Mouse (Mus musculus) kidney, postnatal 36 days (tissue): ENCODE measurements at regions not wholly inside any gene's neighbourhood (a gene's known extent, or its start where the extent isn't known, plus 50 kb on each side); places are given as distances from the start of the nearest gene placed in this dataset.

ENCODE experiments used
- DNase-seq, 2 experiments: peaks; one replicate each; pipeline ENCODE4 v3.0.0; 2021 to 2022; ENCODE audit warnings: mixed read lengths in 2 of 2

DNA sequence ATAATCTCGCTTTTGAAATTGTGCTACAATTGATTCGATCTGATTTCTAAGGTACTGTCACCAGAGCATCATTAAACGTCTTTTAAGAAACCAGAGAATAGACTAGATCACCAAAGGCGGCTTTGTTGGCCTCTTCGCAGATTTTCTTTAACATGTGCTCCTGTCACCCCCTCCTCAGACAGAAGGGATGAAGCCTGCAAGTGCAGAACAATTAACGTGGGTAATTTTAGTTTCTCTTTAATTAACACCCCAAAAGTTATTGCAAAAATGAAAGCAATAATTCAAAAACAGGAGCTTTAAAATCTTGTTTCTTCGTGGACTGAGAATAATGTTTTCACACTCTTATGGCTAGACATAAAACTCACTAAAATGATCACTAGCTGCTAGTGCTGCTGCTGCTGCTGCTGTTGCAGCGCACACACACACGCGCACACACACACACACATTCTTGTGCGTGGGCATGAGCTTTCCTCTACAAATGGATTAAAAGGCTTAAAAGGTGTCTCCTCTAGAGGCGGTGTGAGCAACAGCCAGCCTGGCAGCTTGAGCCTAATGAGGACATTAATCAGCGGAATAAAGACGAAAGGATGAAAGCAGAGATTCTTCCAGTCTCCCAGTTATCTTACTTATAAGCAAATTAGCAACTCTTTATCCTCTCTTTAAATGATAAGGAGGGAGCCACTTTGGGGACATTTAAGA, 550.5 kb upstream of the Btbd3 start:
- peak in 1 of 2 experiments; percentile 13 for DNase-seq

GRCm38 (mm10) chr2:137704948-137705723, 551.2 kb upstream of the Btbd3 start:
- no peak for DNase-seq

GRCm38 (mm10) chr2:137704565-137704947, 551.8 kb upstream of the Btbd3 start:
- peak in 1 of 2 experiments; percentile 11 for DNase-seq

- no peak for DNase-seq
Measured at GRCm38 (mm10) chr2:137704051-137704450, 552.3 kb upstream of the Btbd3 start.

DNA sequence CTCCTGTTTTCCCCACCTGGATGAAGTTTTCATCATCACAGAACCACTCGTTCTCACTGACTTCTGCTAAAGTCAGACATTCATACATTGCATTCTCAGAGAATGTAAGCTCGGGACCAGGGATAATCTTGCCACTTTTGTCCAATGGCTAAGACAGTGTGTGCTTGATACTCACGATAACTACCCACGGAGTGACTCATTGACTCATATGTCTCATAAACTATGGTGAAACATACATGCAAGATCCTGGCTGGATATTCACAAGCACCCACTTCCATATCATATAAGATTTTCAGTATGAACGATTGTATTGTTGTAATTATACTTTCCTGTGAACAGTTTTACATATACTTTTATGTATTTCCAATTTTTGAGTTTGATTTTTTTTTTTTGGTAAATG, 560.5 kb upstream of the Btbd3 start:
- no peak for DNase-seq

- DNase-seq, result no peak
Measured at GRCm38 (mm10) chr2:137694020-137694419, 562.3 kb upstream of the Btbd3 start.

DNA sequence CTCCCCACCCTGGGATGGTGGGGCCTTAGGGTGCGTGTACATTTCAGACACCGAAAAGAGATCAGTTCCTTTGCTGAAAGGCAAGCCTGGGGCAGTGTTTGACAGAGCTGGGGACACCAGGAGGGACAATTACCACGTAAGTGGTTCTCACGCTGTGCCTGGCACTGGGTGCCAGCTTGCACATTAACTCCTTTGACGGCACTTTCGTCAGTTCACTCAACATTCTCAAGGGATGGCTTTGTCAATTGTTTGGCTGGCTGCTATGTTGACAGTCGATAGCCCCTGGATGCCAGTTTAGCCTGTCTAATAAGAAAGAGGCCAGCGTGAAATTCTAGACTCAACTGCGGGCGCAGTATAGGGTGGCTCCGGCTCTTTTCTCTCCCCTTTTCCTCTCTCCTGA, 569.2 kb upstream of the Btbd3 start:
- DNase-seq, result no peak

DNA sequence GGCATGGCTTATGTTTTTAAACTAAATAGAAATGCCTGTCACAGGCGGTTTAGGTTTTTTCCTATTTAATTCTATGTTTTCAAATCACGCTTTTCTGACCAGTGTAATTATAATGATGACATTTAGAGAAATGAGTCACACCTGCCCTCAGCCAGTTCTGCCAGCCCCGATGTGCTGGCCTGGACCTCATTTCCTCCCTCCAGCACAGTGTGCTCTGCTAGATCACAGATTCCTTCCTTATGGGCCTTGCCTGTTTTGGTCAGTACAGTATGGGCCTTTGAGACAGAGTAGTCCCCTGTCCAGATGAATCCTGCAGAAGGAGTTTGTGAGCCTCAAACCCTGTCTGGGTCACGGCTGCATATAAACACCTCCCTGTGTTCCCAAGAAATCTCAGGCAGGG, 569.6 kb upstream of the Btbd3 start:
- no peak for DNase-seq

- no peak for DNase-seq
Measured at GRCm38 (mm10) chr2:137681762-137682161, 565.3 kb upstream of the Jag1 start.

GRCm38 (mm10) chr2:137663171-137663570, 546.7 kb upstream of the Jag1 start:
- DNase-seq, result peak in 1 of 2 experiments; percentile 9

DNA sequence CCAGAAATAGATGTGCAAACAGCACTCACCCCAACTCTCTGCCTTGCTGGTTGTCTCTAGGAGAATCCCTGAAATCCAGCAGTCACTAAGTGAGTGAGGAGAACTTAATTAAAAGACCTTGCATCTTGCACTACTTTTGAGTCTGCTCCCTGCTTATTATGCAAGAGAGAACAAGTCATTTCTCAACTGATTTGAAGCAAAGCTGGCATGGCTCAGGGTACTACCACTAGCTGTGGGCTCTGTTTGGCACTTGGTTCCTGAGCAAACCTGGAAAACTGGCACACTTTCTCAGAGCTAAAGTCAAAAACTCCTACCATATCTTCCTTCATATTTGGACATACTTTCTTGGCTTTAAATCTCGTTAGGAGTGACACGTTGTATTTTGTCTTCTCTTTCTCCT, 545.8 kb upstream of the Jag1 start:
- DNase-seq, result no peak

DNA sequence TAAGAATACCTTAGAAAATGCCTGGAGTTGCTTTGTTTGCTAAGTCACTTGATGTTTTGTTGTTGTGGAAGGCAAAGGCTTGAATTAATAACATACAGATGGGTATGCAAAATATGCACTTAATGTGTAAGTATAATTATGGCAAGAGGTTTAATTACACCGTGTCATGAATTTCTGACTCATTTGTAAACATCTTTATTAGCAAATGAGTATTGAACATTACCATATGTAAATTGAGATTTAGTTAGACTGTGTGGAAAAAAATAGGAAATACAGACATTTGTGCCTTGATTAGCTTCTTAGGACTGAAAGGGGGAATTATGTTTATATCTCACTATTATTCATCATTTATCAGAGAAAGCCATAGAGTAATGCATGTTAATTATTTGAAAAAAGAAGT, 544.0 kb upstream of the Jag1 start:
- no peak for DNase-seq

DNA sequence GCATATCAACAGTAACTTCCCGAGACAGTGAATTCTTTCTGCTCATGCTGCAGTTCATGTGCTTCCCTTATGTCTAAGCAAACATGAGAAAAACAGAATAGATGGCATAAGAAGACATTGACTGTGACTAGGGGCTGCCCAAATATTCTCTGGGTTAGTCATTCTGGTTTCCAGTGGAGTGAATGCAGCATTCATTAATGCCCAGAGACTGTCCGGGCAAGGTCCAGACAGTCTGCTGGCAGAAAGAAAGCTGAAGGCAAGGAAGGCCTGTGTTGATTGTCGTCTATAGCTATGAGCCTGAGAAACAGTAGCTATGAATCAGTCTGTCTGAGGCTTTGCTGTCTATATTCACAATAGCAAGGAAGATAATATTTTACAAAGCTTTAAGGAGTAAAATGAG, 537.9 kb upstream of the Jag1 start:
- DNase-seq, result no peak

- no peak for DNase-seq
Measured at GRCm38 (mm10) chr2:137644160-137644559, 527.7 kb upstream of the Jag1 start.

- DNase-seq, result peak; percentile 36 to 41
Measured at GRCm38 (mm10) chr2:137643269-137644055, 527.0 kb upstream of the Jag1 start.

GRCm38 (mm10) chr2:137635019-137635621, 518.7 kb upstream of the Jag1 start:
- DNase-seq, result no peak

DNA sequence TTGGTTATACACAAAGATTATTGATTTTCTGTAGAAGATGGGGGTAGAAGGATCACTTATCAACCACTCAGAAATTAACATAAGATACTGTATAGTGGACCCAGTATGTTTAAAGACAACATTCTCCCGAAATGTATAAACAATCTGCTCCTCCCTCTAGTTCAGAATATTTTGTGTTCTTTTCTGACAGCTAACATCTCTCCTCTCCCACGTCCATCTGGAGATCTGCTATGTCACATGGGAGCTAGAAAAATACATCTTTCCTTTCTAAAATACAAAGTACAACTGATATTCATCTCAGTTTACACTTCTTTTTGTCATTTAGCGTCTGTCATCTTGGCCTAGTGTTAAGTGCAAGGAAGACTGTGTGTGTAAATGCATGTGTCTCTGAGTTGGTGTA, 500.2 kb upstream of the Jag1 start:
- no peak for DNase-seq

DNA sequence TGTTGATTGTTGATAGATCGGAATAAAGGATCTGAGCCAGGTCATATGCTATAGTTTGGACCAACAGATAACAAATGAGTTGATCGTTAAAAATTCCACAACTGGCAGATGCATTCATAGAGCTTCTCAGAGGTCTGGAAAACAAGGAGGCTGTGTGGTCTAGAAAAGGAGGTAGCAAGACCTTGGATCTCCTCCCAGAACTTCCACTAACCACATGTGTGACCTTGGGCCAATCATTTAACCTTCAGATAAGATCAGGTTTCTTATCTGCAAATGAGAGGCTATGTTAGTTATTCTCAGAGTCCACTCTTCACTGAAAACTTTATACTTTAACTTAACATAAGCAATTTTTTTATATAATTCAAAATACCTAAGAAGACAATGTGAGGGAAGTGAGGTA, 497.3 kb upstream of the Jag1 start:
- no peak for DNase-seq

- DNase-seq, result peak in 1 of 2 experiments; percentile 5
Measured at GRCm38 (mm10) chr2:137608506-137608905, 492.1 kb upstream of the Jag1 start.

DNA sequence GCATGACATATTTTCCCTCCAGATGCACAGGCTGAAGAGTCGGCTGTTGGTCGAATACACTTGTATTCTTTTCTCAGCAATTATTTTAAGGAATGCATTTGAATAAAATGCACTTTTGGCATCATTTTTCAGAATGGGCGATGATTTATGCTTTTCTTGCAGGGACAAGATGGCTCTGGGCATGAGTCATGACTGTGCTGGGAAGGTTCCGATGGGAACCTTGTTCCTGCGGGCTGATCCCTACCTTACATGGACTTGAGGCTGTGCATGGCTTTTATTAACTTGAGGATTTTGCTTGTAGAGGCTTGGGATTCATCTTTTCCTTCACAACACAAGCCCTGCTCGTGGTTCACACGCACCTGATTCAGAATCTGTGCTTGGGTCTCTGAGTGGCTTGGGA, 481.7 kb upstream of the Jag1 start:
- no peak for DNase-seq

DNA sequence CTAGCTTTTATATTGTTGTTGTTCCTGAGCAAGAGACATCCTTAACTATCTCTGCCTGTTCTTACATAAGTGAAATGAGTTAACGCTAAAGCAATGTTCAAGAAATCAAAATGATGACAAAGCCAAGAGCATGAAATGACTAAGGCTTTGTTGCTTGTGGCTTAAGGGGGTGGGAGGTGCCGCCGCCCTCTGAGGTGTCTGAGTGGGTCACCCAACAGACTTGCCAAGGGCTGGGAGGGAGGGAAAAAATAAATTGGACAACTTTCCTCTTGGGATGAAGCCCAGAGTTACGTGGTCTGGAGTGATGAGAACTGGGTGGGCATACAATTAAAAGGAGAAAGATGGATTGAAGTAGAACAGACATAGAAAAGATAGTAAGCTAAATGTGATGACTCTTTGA, 478.1 kb upstream of the Jag1 start:
- DNase-seq, result no peak

DNA sequence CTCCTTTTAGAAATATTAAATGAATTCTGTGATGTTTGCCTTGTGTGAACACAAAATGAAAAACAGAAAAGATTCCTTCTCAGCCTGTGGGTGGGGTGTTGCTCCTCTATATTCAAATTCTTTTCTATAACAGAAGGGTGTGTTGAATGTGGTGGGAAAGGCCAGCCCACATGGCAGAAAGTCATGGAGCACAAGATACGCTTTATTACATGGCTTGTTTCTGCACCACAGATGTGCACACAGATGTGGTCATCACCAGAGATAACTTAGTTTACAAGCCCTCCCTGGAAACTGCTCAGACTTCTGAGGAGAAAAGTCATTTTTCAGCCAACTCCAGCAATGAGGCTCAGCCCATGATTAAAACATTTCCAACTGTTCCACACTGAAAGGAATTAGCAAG, 475.1 kb upstream of the Jag1 start:
- no peak for DNase-seq

DNA sequence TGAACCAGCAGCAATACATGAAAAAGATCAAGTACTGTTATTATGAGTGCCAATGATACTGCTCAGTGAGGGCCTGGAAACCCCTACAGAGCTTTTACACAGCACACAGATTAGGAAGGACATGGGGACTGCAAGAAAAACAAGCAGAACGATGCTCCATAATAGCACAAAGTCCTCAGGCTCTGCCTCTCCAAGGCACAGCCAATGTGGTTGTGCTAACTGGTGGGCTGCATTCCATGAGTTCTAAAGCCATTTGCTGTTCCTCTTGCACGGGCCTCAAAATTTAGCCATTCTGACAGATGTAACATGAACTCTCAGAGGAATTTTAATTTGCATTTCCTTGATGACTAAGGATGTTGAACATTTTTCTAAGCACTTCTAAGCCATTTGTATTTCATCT, 465.0 kb upstream of the Jag1 start:
- no peak for DNase-seq
